Mouse (Mus musculus): Measurements from ENCODE around the gene Jund.

DNA sequence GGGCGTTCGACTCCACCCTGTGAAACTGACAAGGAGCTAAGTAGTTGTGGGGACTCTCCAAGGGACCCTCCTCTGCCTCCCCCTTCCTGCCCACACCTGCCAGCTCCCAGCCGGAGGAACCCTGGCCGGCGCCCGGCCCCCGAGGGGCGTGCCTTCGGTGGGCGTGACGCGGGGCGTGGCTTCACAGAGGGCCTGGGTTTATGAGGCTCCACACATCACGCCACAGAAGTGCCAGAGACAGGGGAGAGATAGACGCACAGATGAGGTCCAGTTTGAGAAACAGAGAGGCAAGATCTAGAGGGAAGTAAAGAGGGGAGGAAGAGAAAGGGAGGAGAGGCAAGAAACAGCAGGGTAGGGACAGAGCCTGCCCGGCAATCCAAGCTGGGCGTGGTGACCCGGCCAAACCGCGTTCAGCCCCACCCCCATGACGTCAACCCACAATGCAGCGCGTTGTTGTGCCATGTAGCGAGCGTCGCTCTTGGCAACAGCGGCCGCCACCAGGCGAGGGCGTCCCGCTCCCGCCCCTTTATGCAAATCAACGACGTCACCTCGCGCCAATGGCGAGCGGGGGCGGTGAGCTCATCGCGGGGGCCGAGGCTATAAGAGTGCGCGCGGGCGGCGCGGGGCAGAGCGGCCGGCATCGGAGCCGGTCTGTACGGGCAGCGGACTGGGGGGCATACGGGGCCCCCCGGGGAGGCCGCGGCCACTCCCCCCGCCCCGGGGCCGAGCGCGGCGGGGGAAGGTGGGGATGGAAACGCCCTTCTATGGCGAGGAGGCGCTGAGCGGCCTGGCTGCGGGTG lies at the start of gene Jund:
- TF ChIP-seq MYC (IDR thresholded peaks at IDR 0.05; ENCODE audit: low read depth, low read length) (0 out of 2 replicates have a peak, but pooled peaks have one; percentile 43), ELF1 (IDR thresholded peaks at IDR 0.05; ENCODE audit: low read depth, low read length) (peak; percentile 32), POLR2A (IDR thresholded peaks at IDR 0.05; ENCODE audit: low read depth, low read length) (peak; percentile 100), CTCF (conservative IDR thresholded peaks at IDR 0.05 in 1 of 2, IDR thresholded peaks at IDR 0.05 in 1 of 2; ENCODE audit: low read depth in 2 of 2, low read length in 2 of 2) (no peak), UBTF (IDR thresholded peaks at IDR 0.05; ENCODE audit: low read depth, low read length) (no peak), USF1 (IDR thresholded peaks at IDR 0.05; ENCODE audit: low read depth, low read length) (no peak; the same call in 1 of the 2 replicates), SMC3 (IDR thresholded peaks at IDR 0.05; ENCODE audit: low read depth, low read length) (no peak), CHD1 (IDR thresholded peaks at IDR 0.05; ENCODE audit: low read depth, low read length) (no peak; the same call in 1 of the 2 replicates), POLR2AphosphoS2 (IDR thresholded peaks at IDR 0.05; ENCODE audit: low read depth, low read length) (peak; percentile 94), RCOR1 (conservative IDR thresholded peaks at IDR 0.05; ENCODE audit: low read depth, low read length) (no peak), JUND (conservative IDR thresholded peaks at IDR 0.05; ENCODE audit: low read depth, low read length) (peak; percentile 76; the same call in 1 of the 2 replicates), MEF2A (IDR thresholded peaks at IDR 0.05; ENCODE audit: borderline replicate concordance, low read depth, low read length) (peak; percentile 41; the same call in 1 of the 2 replicates), EP300 (IDR thresholded peaks at IDR 0.05; ENCODE audit: low read length) (no peak)

Data from CH12.LX (cell line).